Mouse (Mus musculus) duodenum, adult 2 months (tissue): Measurements from ENCODE around the gene Gpsm2. TPM values are rescaled to one million over a fixed set of nuclear protein-coding genes. Genes with fewer than 3 reads are reported as not detected.

ENCODE experiments used
- polyA plus RNA-seq: library from polyadenylated mRNA; depleted of rRNA; stranded (reverse); fragments of >200 nt; gene quantifications from 2 replicates; pipeline ENCODE4 v1.2.3, GENCODE M21; 2012; ENCODE audit warnings: low replicate concordance; rRNA removed

Gpsm2 gene
- polyA plus RNA-seq = 8.5 and 12.4 TPM in 2 replicates

GRCm38 (mm10) chr3:108722036-108722872, at the start of gene Gpsm2:
TSS of gene Gpsm2 (minus strand) at chr3:108722309.

DNA sequence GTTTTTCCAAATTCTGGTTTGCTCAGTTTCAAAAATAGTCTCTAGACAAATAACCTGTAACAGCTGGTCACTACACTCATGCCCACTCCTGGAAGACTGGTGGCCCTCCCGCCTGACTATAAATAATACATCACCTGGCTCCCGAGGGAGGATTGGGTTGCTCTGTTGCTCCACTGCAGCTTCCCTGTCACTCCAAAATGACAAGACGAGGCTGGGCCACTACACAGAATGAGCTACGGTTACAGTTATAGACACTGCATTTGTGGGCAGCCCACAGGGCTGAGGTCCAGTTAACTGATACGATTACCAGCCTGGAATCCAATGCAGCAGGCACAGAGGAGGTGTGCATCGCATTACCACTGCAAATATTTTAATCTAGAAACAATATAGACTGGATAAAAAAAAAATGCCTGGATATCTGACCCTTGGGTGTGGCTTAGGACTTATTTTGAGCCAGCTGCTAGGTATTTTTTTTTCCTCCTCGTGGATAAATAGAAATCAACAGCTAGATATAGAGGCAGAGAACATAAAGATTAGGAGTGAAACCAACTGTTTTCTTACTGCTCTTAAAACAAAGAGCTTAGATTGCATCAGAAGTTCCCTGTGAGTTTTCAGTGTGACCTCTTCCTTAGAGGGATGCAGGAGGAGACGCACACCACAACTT, 17.1 kb upstream of the Gpsm2 start, which contains the start of gene Aknad1:
Gene Aknad1 (plus strand): TSS at position 614 of the 664 bp plus-strand sequence.

GRCm38 (mm10) chr3:108653710-108654379, 68.3 kb downstream of the Gpsm2 start, which contains the start of gene Clcc1:
TSS of gene Clcc1 (plus strand) at chr3:108653913.

Other genes starting within 250 kb of the Gpsm2 start
- not detected in 2 replicates for gene 1700013F07Rik, start 188.2 kb downstream of the Gpsm2 start, polyA plus RNA-seq
- gene 5330417C22Rik, start 185.8 kb downstream of the Gpsm2 start, polyA plus RNA-seq = 7.8 and 26.5 TPM in 2 replicates
- 1.7 and 2.2 TPM in 2 replicates for gene Tmem167b, start 159.8 kb downstream of the Gpsm2 start, polyA plus RNA-seq
- 0.44 and 1.1 TPM in 2 replicates for gene Taf13, start 150.6 kb downstream of the Gpsm2 start, polyA plus RNA-seq
- 0.83 and 1.3 TPM in 2 replicates for gene Wdr47, start 131.0 kb downstream of the Gpsm2 start, polyA plus RNA-seq
- 12.5 and 15.3 TPM in 2 replicates for gene Clcc1, start 68.4 kb downstream of the Gpsm2 start, polyA plus RNA-seq
- not detected in 2 replicates for gene Aknad1, start 17.3 kb upstream of the Gpsm2 start, polyA plus RNA-seq
- gene Stxbp3, start 118.2 kb upstream of the Gpsm2 start, polyA plus RNA-seq = 0.99 and 1.8 TPM in 2 replicates
- gene Fndc7, start 167.7 kb upstream of the Gpsm2 start, polyA plus RNA-seq = 0.05 and 0.08 TPM in 2 replicates
- gene Prpf38b, start 189.4 kb upstream of the Gpsm2 start, polyA plus RNA-seq = 52.0 and 58.2 TPM in 2 replicates
- not detected in 2 replicates for gene Henmt1, start 217.6 kb upstream of the Gpsm2 start, polyA plus RNA-seq
- 0.46 TPM in 1 of 2 replicates, not detected in the other for gene Gm9857, start 218.1 kb upstream of the Gpsm2 start, polyA plus RNA-seq